Mouse (Mus musculus): ENCODE results near the gene Slc41a2.

- TF ChIP-seq CTCF (IDR thresholded peaks at IDR 0.05) (no peak), EP300 (IDR thresholded peaks at IDR 0.05; ENCODE audit: insufficient read depth, low read depth, low read length) (no peak)
Measured at GRCm38 (mm10) chr10:83212618-83213017, 125.1 kb downstream of the Slc41a2 start.

All from heart, adult 2 months (tissue).